Mouse (Mus musculus) E14TG2a.4 (cell line): Measurements from ENCODE around the gene Olfr159.

Source experiments
- H3K27me3 ChIP-seq: 2 replicates; pipeline ENCODE4 v1.6.1; 2014; ENCODE audit warnings: low read length, control low read depth; ENCODE audit not compliant: insufficient read depth
- H3K36me3 ChIP-seq: 2 replicates; pipeline ENCODE4 v1.6.1; 2014; ENCODE audit warnings: low read length, control low read depth; ENCODE audit not compliant: insufficient read depth
- H3K4me1 ChIP-seq: replicated peaks from 2 replicates; pipeline ENCODE4 v1.6.1; 2014; ENCODE audit warnings: low read depth, low read length, control low read depth
- H3K4me3 ChIP-seq: replicated peaks from 2 replicates; pipeline ENCODE4 v1.5.1; 2014; ENCODE audit warnings: mild to moderate bottlenecking, low read length
- H3K9me3 ChIP-seq: 2 replicates; pipeline ENCODE4 v1.6.1; 2014; ENCODE audit warnings: low read length, control low read depth
- CTCF ChIP-seq: conservative IDR thresholded peaks from 2 replicates; pipeline ENCODE4 v1.5.1; 2014; ENCODE audit warnings: low read length
- NANOG ChIP-seq: IDR thresholded peaks from 2 replicates; pipeline ENCODE4 v1.6.1; 2014; ENCODE audit warnings: borderline replicate concordance, low read length, mixed read lengths
- POU5F1 ChIP-seq: IDR thresholded peaks from 2 replicates; pipeline ENCODE4 v1.6.1; 2014; ENCODE audit warnings: low read length, borderline replicate concordance

Olfr159 gene

GRCm38 (mm10) chr4:43726995-43727394 is 43.8 kb downstream of the Olfr159 start, which contains the start of gene Hrct1:
TSS of gene Hrct1 (plus strand) at chr4:43727188.
- TF ChIP-seq POU5F1 (no peak), NANOG (no peak), CTCF (no peak)
- H3K4me1 ChIP-seq: peaks cover 37% of the 10 kb centered on the region
- no peaks in the 10 kb centered on the region for H3K36me3 ChIP-seq
- peaks cover 25% of the 10 kb centered on the region for H3K27me3 ChIP-seq
- no peaks in the 10 kb centered on the region for H3K9me3 ChIP-seq
- H3K4me3 ChIP-seq: no peak within 1 kb of the TSS

- Histone ChIP-seq H3K4me3 (no peak overlapping the region), H3K4me1 (peaks cover 37% of the 10 kb centered on the region), H3K36me3 (no peaks in the 10 kb centered on the region), H3K9me3 (no peaks in the 10 kb centered on the region), H3K27me3 (peaks cover 25% of the 10 kb centered on the region)
- TF ChIP-seq NANOG: no peak
- TF ChIP-seq POU5F1: no peak
- no peak for TF ChIP-seq CTCF
Observed at GRCm38 (mm10) chr4:43726228-43726993, 44.4 kb downstream of the Olfr159 start.

GRCm38 (mm10) chr4:43724764-43725163 is 46.0 kb downstream of the Olfr159 start:
- H3K36me3 ChIP-seq: no peaks in the 10 kb centered on the region
- H3K27me3 ChIP-seq: peaks cover 16% of the 10 kb centered on the region
- H3K4me1 ChIP-seq: peaks cover 22% of the 10 kb centered on the region
- no peak overlapping the region for H3K4me3 ChIP-seq
- H3K9me3 ChIP-seq: no peaks in the 10 kb centered on the region
- TF ChIP-seq CTCF (peak; percentile 64), NANOG (no peak)

GRCm38 (mm10) chr4:43722191-43722590 is 48.6 kb downstream of the Olfr159 start:
- Histone ChIP-seq H3K4me1 (peaks cover 8% of the 10 kb centered on the region), H3K27me3 (no peaks in the 10 kb centered on the region), H3K4me3 (no peak overlapping the region), H3K9me3 (peaks cover 4% of the 10 kb centered on the region; the same call in 1 of the 2 replicates), H3K36me3 (no peaks in the 10 kb centered on the region)
- no peak for TF ChIP-seq POU5F1
- TF ChIP-seq NANOG: no peak
- no peak for TF ChIP-seq CTCF

- no peak overlapping the region for H3K4me3 ChIP-seq
- no peaks in the 10 kb centered on the region for H3K4me1 ChIP-seq
- H3K9me3 ChIP-seq: peaks cover 4% of the 10 kb centered on the region; the same call in 1 of the 2 replicates
- H3K36me3 ChIP-seq: no peaks in the 10 kb centered on the region
- H3K27me3 ChIP-seq: no peaks in the 10 kb centered on the region
- TF ChIP-seq NANOG (no peak), CTCF (no peak), POU5F1 (no peak)
Observed at GRCm38 (mm10) chr4:43720491-43721228, 50.1 kb downstream of the Olfr159 start.
